Mouse (Mus musculus) lung, postnatal 10 days (tissue): ENCODE measurements around the gene Otx1.

ENCODE experiments used
- DNase-seq: peaks from one replicate; pipeline ENCODE4 v3.0.0; 2021

Gene Otx1

DNA sequence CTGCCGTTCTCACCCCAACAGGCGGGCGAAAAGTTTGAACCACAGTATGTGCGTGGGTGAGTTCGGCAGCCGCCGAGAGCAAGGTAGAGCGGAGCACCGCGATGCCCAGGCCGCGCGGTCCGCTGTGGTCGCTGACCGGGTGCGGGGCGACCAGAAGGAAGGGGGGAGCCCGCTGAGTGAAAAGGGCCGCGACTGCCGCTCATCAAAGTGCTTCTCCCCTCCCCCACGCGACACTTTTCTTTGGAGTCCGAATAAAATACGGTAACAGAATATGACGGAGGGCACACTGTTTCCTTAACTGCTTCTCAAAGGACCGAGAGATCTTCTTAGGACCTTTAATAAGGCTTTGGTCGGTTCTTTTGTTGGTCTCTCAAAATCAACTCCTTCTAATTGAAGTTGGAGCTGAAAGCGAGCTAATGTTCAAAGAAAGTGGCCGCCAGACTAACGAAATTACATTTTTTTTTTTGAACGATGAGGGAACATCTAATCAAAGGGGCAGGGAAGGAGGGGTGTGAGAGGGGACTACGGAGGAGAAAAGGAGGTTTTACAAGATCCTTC is at the start of gene Otx1:
TSS of gene Otx1 (minus strand) at position 115 of the 558 bp plus-strand sequence.
- DNase-seq = no peak

DNA sequence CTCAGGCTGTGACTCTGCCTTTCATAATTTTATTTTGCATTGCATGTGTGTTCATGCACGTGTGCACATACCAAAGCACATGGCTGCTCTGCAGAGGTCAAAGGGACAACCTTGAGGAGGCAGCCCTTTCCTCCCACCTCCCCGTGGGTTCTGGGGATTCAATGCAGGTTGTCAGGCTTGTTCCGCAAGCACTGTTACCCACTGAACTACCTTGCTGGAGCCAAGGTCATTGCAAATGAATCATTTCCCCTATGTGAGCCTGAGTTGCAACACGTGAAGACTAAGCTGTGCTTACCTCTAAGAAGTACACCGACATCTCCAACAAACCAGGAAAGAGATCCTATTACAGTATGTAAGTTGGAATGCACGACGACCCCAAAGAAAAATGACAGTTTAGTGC is 48.2 kb upstream of the Otx1 start:
- DNase-seq = no peak

GRCm38 (mm10) chr11:22039854-22040426 is 37.2 kb upstream of the Otx1 start:
- DNase-seq = no peak

DNA sequence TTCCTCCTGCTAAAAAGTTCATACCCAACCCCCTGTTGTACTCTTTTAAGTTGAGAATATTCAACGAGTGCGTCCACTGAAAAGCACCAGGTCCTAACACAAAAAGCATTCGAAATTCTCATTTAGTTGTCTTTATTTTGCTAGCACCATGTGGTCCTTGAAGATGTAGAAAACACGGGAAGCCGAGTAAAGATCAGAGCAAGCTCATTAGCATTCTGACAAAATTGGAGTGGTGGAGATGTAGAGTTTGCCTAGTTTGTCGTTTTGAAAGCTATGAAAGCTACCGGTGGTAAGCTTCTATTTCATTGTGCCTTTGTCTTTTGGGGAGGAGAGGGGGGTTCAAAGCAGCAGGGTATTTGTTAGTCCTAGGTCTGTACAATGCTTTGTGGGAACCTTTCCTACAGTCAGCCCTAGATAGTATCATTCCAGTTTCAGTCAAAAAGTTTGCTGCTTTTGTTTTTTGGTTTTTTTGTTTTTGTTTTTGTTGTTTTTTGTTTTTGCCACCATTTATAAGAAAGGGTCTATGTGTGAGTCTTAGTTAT is 31.9 kb upstream of the Otx1 start:
- no peak for DNase-seq

- no peak for DNase-seq
Measured at GRCm38 (mm10) chr11:22033582-22033981, 30.9 kb upstream of the Otx1 start.

- no peak for DNase-seq
Measured at GRCm38 (mm10) chr11:22020602-22021001, 17.9 kb upstream of the Otx1 start.

DNA sequence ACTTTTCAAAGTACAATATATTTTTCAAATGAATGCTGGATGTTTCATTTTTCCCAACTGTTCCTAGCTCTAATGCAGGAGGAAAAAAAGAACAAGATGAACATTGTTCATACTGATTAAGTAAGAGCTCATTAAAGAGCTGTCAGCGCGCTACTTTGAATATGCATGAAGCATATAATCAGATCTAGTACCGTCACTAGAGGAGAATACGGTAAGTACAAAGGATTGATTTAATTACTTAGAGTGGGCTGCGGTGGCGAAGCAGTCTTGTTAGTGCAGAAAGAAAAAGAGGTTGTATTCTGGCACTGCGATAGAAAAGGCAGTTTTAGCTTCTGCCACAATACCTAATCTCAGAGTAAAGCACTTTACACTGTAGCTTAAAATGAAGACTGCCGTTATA is 14.7 kb upstream of the Otx1 start:
- no peak for DNase-seq

GRCm38 (mm10) chr11:22016341-22016740 is 13.6 kb upstream of the Otx1 start:
- no peak for DNase-seq

DNA sequence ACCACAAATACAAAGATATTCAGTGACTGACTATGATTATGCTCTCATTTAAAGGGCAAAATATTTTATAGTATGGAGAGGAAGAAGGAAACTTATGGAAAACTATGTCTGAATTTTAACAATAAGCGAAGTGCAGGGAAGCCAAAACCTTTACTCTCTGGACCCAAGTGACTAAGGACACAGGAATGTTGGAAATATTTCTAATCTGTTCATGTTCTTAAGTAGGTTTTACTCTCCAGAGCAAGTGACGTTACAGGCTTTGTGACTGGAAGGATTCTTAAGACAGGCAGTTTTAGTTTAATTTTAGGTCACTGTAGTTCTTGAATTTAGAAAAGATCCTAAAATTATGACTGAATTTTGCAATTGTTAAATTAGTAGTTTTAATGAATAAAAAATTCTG is 6.1 kb upstream of the Otx1 start:
- DNase-seq = no peak

GRCm38 (mm10) chr11:22008129-22008596 is 5.5 kb upstream of the Otx1 start:
- no peak for DNase-seq

DNA sequence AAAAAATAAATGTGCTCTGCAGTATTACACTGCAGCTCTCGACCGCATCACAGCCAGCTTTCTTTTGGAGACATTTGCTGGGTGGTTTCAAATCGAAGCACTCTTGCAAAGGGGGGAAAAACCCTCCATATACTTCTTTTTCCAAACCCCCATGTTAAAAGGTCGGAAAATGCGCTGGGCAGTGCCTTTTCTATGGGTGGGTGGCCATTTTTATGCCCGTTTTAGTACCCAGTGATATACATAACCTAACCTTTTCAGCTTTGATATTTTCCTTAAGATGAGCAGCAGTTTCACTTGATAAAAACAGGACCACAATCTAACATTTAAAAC is 5.0 kb upstream of the Otx1 start:
- DNase-seq = no peak

- DNase-seq = no peak
Measured at GRCm38 (mm10) chr11:22007088-22007780, 4.5 kb upstream of the Otx1 start.

DNA sequence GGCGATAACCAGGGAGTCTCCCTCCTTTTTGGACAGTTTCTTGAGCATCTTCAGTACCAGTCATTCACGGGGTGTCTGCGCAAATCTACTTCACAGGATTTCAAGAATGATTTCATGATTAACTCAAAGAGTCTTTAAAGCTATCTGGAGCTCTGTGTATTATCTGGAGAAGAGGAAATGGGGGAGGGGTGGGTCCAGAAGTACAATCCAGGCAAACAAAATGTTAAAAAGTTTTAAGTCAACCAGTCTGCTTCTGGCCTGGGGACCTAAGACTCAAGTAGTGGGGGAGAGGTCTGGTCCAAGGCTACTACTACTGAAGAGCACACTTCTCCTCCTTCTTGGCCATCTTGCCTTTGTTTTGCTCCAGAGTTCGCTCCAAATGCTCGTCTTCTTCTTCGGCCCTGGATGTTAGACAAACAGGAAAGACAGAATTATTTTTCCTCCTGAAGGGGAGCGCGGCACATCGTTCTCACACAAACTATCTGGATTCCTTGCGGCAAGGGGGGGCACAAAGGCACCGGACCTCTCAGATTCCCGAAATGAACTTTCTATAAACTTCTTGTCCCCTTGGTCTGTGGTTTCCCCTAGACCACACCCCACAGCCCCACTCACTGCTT is 3.9 kb upstream of the Otx1 start:
- DNase-seq = no peak

DNA sequence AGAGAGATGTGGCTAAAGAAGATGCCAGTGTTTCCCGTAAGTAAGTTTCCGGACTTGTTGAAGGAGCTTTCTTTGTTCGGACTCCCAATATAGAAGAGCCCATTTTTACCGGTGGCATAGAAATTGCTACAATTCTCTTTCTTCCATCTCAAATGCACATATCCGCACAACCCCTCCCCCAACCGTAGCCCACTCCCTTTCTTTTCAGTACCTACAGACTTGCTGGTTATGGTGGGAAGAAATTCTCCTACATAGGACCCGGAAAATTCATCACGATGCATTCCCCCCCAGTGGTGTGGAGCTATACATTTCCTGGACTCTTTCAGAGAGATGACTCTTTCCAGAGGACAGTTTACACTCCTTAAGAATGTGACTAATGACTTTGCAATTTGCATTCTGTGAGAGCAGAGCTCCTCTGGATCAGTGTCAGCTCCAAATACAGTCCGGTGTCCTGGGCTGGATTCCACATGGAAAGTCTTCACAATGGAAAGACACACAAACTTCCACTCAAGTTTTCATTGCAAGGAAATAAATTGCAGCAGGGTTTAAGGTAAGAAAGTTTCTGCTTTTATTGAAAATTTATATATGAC is 2.7 kb upstream of the Otx1 start:
- no peak for DNase-seq

DNA sequence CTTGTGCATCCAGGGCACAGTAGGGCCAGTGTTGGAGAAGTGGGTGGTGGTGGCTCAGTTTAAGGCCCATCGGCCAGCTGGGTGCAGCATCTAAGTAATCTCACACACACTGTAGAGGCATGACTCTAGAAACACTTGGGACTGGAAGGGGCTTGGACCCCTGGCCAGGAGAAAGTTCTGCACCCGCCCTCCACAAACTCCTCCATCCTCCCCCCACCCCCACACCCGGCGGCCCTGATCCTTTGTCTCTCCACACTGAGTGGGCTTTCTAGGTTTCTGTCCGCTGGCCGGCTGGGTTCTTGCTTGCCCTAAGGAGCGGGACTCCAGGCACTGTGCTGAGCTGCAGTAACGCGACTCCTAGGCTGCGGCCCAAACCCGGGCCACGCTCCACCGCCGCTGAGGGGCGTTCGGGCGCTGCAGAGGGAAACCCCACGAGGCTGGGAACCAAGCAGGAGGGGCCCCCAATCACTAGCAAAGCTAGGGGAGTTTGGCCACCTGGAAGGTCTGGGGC is 1.7 kb upstream of the Otx1 start:
- peak; percentile 6 for DNase-seq

- DNase-seq = peak; percentile 5
Measured at GRCm38 (mm10) chr11:22003341-22003981, 764 bp upstream of the Otx1 start.

GRCm38 (mm10) chr11:22002062-22002782 is 475 bp downstream of the Otx1 start:
- DNase-seq = no peak

GRCm38 (mm10) chr11:22001321-22002061 is 1.2 kb downstream of the Otx1 start:
- DNase-seq = peak; percentile 51

- DNase-seq = no peak
Measured at GRCm38 (mm10) chr11:22000316-22001076, 2.2 kb downstream of the Otx1 start.
